Mouse (Mus musculus) lung, postnatal 0 days (tissue): ENCODE measurements around the gene Bfsp1. TPM values are rescaled to one million over a fixed set of nuclear protein-coding genes. Genes with fewer than 3 reads are reported as not detected.

Experiments
- ATAC-seq: fragments of 200-750 bp; cut with Nextera tagmentation; 2 replicates; pipeline ENCODE4 v1.8.0; 2017; ENCODE audit warnings: moderate library complexity
- DNase-seq: peaks from one replicate; pipeline ENCODE4 v3.0.0-alpha.2; 2016; ENCODE audit warnings: low spot score
- H3K27ac ChIP-seq: fragments of 300-500 bp; sonication (generic); 2 replicates; pipeline ENCODE4 v1.5.1; 2014; ENCODE audit warnings: antibody characterized with exemption, mild to moderate bottlenecking, low read length, mixed read lengths
- H3K27me3 ChIP-seq: fragments of 300-500 bp; sonication (generic); replicated peaks from 2 replicates; pipeline ENCODE4 v1.6.1; 2014; ENCODE audit warnings: low read length, mixed read lengths; ENCODE audit not compliant: insufficient read depth
- H3K36me3 ChIP-seq: fragments of 300-500 bp; sonication (generic); 2 replicates; pipeline ENCODE4 v1.6.1; 2014; ENCODE audit warnings: low read length, mixed read lengths; ENCODE audit not compliant: insufficient read depth
- H3K4me1 ChIP-seq: fragments of 300-500 bp; sonication (generic); 2 replicates; pipeline ENCODE4 v1.6.1; 2014; ENCODE audit warnings: antibody characterized with exemption, low read depth, low read length, mixed read lengths; ENCODE audit not compliant: insufficient read depth
- H3K4me2 ChIP-seq: fragments of 300-500 bp; sonication (generic); replicated peaks from 2 replicates; pipeline ENCODE4 v1.6.1; 2014; ENCODE audit warnings: low read depth, mild to moderate bottlenecking, low read length, moderate library complexity, mixed read lengths
- H3K4me3 ChIP-seq: fragments of 300-500 bp; sonication (generic); 2 replicates; pipeline ENCODE4 v1.5.1; 2014; ENCODE audit warnings: low read depth, low read length
- H3K9ac ChIP-seq: fragments of 300-500 bp; sonication (generic); replicated peaks from 2 replicates; pipeline ENCODE4 v1.6.1; 2014; ENCODE audit warnings: low read depth, mild to moderate bottlenecking
- H3K9me3 ChIP-seq: fragments of 300-500 bp; sonication (generic); 2 replicates; pipeline ENCODE4 v1.6.1; 2016; ENCODE audit warnings: low read length, mixed read lengths
- CTCF ChIP-seq: IDR thresholded peaks from 2 replicates; pipeline ENCODE4 v1.5.1; 2016; ENCODE audit warnings: antibody characterized with exemption, mild to moderate bottlenecking
- EP300 ChIP-seq: IDR thresholded peaks from 2 replicates; pipeline ENCODE4 v1.6.1; 2016; ENCODE audit warnings: antibody characterized with exemption, mild to moderate bottlenecking, control low read depth
- WGBS: fragments of 180-500 bp; shearing (Covaris S2); extraction: QIAGEN DNeasy Blood & Tissue Kit; methylation state at CpG from one replicate; pipeline ENCODE4 v1.1.7; 2014; 5-methylcytosine and 5-hydroxymethylcytosine counted together
- polyA plus RNA-seq: library from polyadenylated mRNA; unstranded; fragments of >200 nt; fragmentation: Nextera tagmentation; extraction: Ambion mirVana; gene quantifications from 2 replicates; pipeline ENCODE4 v1.2.1, GENCODE M21; 2015

The Bfsp1 gene
- polyA plus RNA-seq, 1 experiment from 2014 or later, result 4.7 TPM

- Histone ChIP-seq H3K4me1 (no peaks in the 10 kb centered on the region; the same call in 1 of the 2 replicates), H3K9me3 (no peaks in the 10 kb centered on the region), H3K9ac (no peak overlapping the region), H3K4me2 (peak overlapping the region; percentile 25; the same call in 1 of the 2 replicates), H3K36me3 (no peaks in the 10 kb centered on the region), H3K27ac (peak overlapping the region; percentile 47), H3K27me3 (no peaks in the 10 kb centered on the region), H3K4me3 (no peak overlapping the region)
- DNase-seq, result peak; percentile 76
- ATAC-seq, result peak; percentile 82
- TF ChIP-seq EP300 (peak; percentile 55), CTCF (no peak)
- 53% methylated on average over 9 of the region's 9 CpGs for WGBS
These were observed 55.9 kb downstream of the Bfsp1 start for GRCm38 (mm10) chr2:143806924-143807664.

GRCm38 (mm10) chr2:143806140-143806923 is 56.6 kb downstream of the Bfsp1 start:
- H3K27ac ChIP-seq, result peak overlapping the region; percentile 47
- no peak overlapping the region for H3K9ac ChIP-seq
- H3K27me3 ChIP-seq, result no peaks in the 10 kb centered on the region
- WGBS, result 46% methylated on average over 15 of the region's 15 CpGs
- H3K36me3 ChIP-seq, result no peaks in the 10 kb centered on the region
- no peaks in the 10 kb centered on the region; the same call in 1 of the 2 replicates for H3K4me1 ChIP-seq
- peak; percentile 94 for ATAC-seq
- DNase-seq, result peak; percentile 84
- peak overlapping the region; percentile 25; the same call in 1 of the 2 replicates for H3K4me2 ChIP-seq
- H3K9me3 ChIP-seq, result no peaks in the 10 kb centered on the region
- no peak for TF ChIP-seq CTCF
- TF ChIP-seq EP300, result peak; percentile 75
- H3K4me3 ChIP-seq, result no peak overlapping the region

DNA sequence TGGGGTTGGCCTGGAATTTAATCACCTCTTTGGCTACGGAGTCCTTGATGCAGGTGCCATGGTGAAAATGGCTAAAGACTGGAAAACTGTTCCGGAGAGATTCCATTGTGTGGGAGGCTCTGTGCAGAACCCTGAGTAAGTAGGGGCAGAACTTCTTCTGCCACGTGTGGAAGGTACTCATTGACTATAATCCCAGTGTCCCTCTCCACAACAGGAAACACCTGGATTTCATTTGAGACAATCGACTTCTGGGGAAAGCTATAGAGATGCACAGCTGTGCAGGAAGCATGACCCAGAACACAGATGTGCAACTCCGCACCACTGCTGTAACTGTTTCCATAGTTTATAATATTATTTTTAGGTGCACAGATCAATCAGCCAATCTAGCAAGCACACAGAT is 61.9 kb downstream of the Bfsp1 start:
- Histone ChIP-seq H3K9ac (no peak overlapping the region), H3K9me3 (no peaks in the 10 kb centered on the region), H3K4me3 (no peak overlapping the region), H3K4me2 (no peak overlapping the region), H3K4me1 (no peaks in the 10 kb centered on the region), H3K36me3 (no peaks in the 10 kb centered on the region), H3K27ac (no peak overlapping the region), H3K27me3 (no peaks in the 10 kb centered on the region)
- 58% methylated on average over 5 of the region's 5 CpGs for WGBS
- ATAC-seq, result no peak
- TF ChIP-seq EP300 (no peak), CTCF (no peak)
- DNase-seq, result no peak

- DNase-seq (no peak), ATAC-seq (no peak)
- Histone ChIP-seq H3K9me3 (no peaks in the 10 kb centered on the region), H3K36me3 (no peaks in the 10 kb centered on the region), H3K27me3 (no peaks in the 10 kb centered on the region), H3K9ac (no peak overlapping the region), H3K27ac (no peak overlapping the region), H3K4me3 (no peak overlapping the region), H3K4me2 (no peak overlapping the region), H3K4me1 (no peaks in the 10 kb centered on the region)
- no peak for TF ChIP-seq EP300
- no peak for TF ChIP-seq CTCF
- 69% methylated on average over 4 of the region's 4 CpGs for WGBS
These were observed 66.5 kb downstream of the Bfsp1 start for GRCm38 (mm10) chr2:143796335-143797013.

DNA sequence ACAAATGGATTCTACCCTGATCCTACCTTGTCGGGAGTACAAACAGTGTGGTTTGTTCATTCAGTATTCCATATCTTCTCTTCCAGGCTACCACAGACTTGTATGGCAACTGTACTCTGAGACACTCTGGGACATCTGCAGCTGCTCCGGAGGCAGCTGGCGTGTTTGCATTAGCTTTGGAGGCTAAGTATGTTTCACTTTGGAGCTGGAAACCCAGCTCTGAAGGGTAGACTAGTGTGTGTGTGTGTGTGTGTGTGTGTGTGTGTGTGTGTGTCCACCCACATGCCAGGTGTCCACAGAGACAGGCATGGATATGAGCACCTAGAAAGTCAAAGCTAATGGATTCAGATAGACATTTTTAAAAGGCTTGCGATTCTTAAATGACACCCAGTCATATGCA is 67.1 kb downstream of the Bfsp1 start:
- Histone ChIP-seq H3K27me3 (no peaks in the 10 kb centered on the region), H3K9me3 (no peaks in the 10 kb centered on the region), H3K4me1 (no peaks in the 10 kb centered on the region), H3K4me3 (no peak overlapping the region), H3K4me2 (no peak overlapping the region), H3K27ac (no peak overlapping the region), H3K36me3 (no peaks in the 10 kb centered on the region), H3K9ac (no peak overlapping the region)
- WGBS, result 73% methylated on average over 4 of the region's 4 CpGs
- DNase-seq (no peak), ATAC-seq (no peak)
- TF ChIP-seq CTCF (no peak), EP300 (no peak)

DNA sequence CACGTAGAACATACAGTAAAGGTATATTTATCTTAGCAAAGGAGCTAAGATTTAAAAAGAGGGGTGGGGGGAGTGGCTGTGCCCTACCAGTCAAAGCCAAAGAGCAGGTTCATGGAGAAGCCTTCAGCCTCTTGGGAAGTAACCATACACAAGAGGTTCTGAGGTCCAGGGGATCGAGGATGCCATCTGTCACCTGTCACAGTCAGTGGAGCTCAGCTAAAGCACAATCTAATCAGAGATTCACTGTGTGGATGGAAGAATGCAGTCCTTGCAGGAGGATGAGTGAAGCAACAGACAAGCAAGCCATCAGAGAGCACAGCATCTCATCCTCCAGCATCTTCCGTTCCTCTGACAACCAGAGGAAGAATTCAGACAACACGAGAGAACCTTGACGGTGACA is 73.1 kb downstream of the Bfsp1 start:
- Histone ChIP-seq H3K4me3 (no peak overlapping the region), H3K9ac (no peak overlapping the region), H3K27me3 (no peaks in the 10 kb centered on the region), H3K9me3 (no peaks in the 10 kb centered on the region), H3K4me2 (no peak overlapping the region), H3K4me1 (no peaks in the 10 kb centered on the region), H3K36me3 (no peaks in the 10 kb centered on the region), H3K27ac (no peak overlapping the region)
- no peak for DNase-seq
- no peak for ATAC-seq
- TF ChIP-seq CTCF, result no peak
- WGBS, result 70% methylated on average over 5 of the region's 5 CpGs
